Comparison of ENCODE assay signal across 24 mouse cellular contexts in the genomic region with DNA sequence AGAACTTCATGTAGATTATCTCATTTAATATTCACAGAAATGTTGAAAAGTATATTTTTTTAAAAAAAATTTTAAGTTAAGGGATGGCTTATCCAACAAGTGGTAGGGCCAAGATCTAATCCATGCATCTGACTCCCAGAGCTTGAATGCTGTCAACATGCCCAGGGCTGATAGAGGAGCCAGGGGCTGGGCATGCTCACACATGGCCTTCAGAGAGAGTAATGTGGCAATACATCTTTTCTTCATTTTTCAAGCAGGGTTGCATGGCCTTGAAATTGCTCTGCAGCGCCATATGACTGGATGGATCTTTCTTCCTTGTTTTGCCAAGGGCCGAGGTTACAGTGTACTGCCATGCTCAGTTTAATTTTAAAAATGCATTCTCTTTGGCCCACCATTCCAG.
DNase-seq lines count a peak whose midpoint lies in the region; ATAC-seq and TF ChIP-seq lines count a peak whose summit lies in the region.
"Had no signal": no experiment of that assay in that cellular context is flagged by ENCODE, and none has a peak within 500 bp of the region (broad histone marks: within the 10 kb centered on the region; RNA-seq: fewer than 3 reads in every experiment).

No protein-coding gene starts in this region.

- DNase-seq in adrenal gland, adult 2 months, result peak; percentile 81
- DNase-seq in adrenal gland, adult 18-20 months (ENCODE audit: low spot score in 2 of 2), result no peak
- peak; percentile 31 for DNase-seq in ovary, adult 18-20 months (ENCODE audit: low spot score)
- DNase-seq in ovary, postnatal 10 days (ENCODE audit: low spot score), result no peak
- peak; percentile 76 to 78 for DNase-seq in adrenal gland, postnatal 36 days
- no peak for DNase-seq in gastrocnemius, adult 2 months
- DNase-seq: cerebellum, adult 11 months; cerebellum, adult 9-10 months; heart, postnatal 14 days; kidney, adult 2 months; kidney, postnatal 4 days; liver, embryonic 13.5 days; lung, adult 18-20 months; lung, postnatal 4 days; midbrain, embryonic 14.5 days; spleen, adult 18-20 months; thymus, postnatal 14 days had no signal

- ATAC-seq in granulocyte monocyte progenitor cell, adult 5-6 weeks (replicated peaks; ENCODE audit: poor library complexity, severe bottlenecking), result no peak
- ATAC-seq: intestine, embryonic 15.5 days had no signal

- TF ChIP-seq CTCF in gastrocnemius, adult 2 months (IDR thresholded peaks at IDR 0.05), result no peak

- H3K27ac ChIP-seq in gastrocnemius, adult 2 months, result no peak overlapping the region
- H3K27ac ChIP-seq: hindbrain, embryonic 10.5 days; hindbrain, postnatal 0 days; intestine, embryonic 15.5 days; kidney, postnatal 0 days; limb, embryonic 10.5 days; limb, embryonic 15.5 days; liver, embryonic 13.5 days had no signal

- intact Hi-C loops in gastrocnemius, adult 2 months (cut with DNase I), result no loop called here

- H3K4me3 ChIP-seq in gastrocnemius, adult 2 months, result no peak overlapping the region
- H3K4me3 ChIP-seq: hindbrain, embryonic 10.5 days; intestine, embryonic 15.5 days; limb, embryonic 10.5 days; limb, embryonic 15.5 days; liver, embryonic 13.5 days had no signal

Comparison
In these comparisons a context has a peak if more than half of its experiments do, and no peak if none do; other contexts are left out.
1. DNase-seq: peak in adrenal gland, adult 2 months (single experiment), ovary, adult 18-20 months (single experiment) and adrenal gland, postnatal 36 days (2 of 2); none in adrenal gland, adult 18-20 months (0 of 2), ovary, postnatal 10 days (single experiment) and gastrocnemius, adult 2 months (single experiment).